Mouse (Mus musculus): ENCODE measurements around the gene 1700013F07Rik. TPM values are rescaled to one million over a fixed set of nuclear protein-coding genes. Genes with fewer than 3 reads are reported as not detected.

The 1700013F07Rik gene
- polyA plus RNA-seq, 1 experiment from 2014 or later: 4.4 TPM

- H3K36me3 ChIP-seq (ENCODE audit: control insufficient read depth, insufficient read depth, low read length): no peaks in the 10 kb centered on the region
- no peak overlapping the region for H3K4me3 ChIP-seq (ENCODE audit: low read depth, low read length)
- no peaks in the 10 kb centered on the region for H3K9me3 ChIP-seq (replicated peaks; ENCODE audit: control insufficient read depth, low read length, poor library complexity, severe bottlenecking)
- H3K4me1 ChIP-seq (ENCODE audit: control insufficient read depth, insufficient read depth, low read length): no peaks in the 10 kb centered on the region
- WGBS: 70% methylated on average over 4 of the region's 4 CpGs
- no peaks in the 10 kb centered on the region for H3K27me3 ChIP-seq (ENCODE audit: control insufficient read depth, insufficient read depth, low read depth, low read length)
- no peak for ATAC-seq
- H3K27ac ChIP-seq (ENCODE audit: low read length): no peak overlapping the region
- H3K4me2 ChIP-seq (ENCODE audit: low read length): no peak overlapping the region
- no peak overlapping the region for H3K9ac ChIP-seq (ENCODE audit: low read depth, low read length)
Measured at GRCm38 (mm10) chr3:108508745-108509474, 25.0 kb upstream of the 1700013F07Rik start.

GRCm38 (mm10) chr3:108510156-108510555 lies 23.8 kb upstream of the 1700013F07Rik start:
- H3K9ac ChIP-seq (ENCODE audit: low read depth, low read length): no peak overlapping the region

GRCm38 (mm10) chr3:108510716-108511483 lies 23.1 kb upstream of the 1700013F07Rik start:
- Histone ChIP-seq H3K4me3 (ENCODE audit: low read depth, low read length) (no peak overlapping the region), H3K27ac (ENCODE audit: low read length) (no peak overlapping the region), H3K4me1 (ENCODE audit: control insufficient read depth, insufficient read depth, low read length) (no peaks in the 10 kb centered on the region), H3K4me2 (ENCODE audit: low read length) (no peak overlapping the region), H3K36me3 (ENCODE audit: control insufficient read depth, insufficient read depth, low read length) (no peaks in the 10 kb centered on the region), H3K9me3 (replicated peaks; ENCODE audit: control insufficient read depth, low read length, poor library complexity, severe bottlenecking) (no peaks in the 10 kb centered on the region), H3K27me3 (ENCODE audit: control insufficient read depth, insufficient read depth, low read depth, low read length) (no peaks in the 10 kb centered on the region), H3K9ac (ENCODE audit: low read depth, low read length) (no peak overlapping the region)
- 13% methylated on average over 9 of the region's 9 CpGs for WGBS
- peak; percentile 68 for ATAC-seq

More at GRCm38 (mm10) chr3:108510156-108510555, 23.8 kb upstream of the 1700013F07Rik start:
- ATAC-seq: no peak
- Histone ChIP-seq H3K27me3 (ENCODE audit: control insufficient read depth, insufficient read depth, low read depth, low read length) (no peaks in the 10 kb centered on the region), H3K4me1 (ENCODE audit: control insufficient read depth, insufficient read depth, low read length) (no peaks in the 10 kb centered on the region), H3K4me2 (ENCODE audit: low read length) (no peak overlapping the region), H3K27ac (ENCODE audit: low read length) (no peak overlapping the region), H3K4me3 (ENCODE audit: low read depth, low read length) (no peak overlapping the region), H3K9me3 (replicated peaks; ENCODE audit: control insufficient read depth, low read length, poor library complexity, severe bottlenecking) (no peaks in the 10 kb centered on the region), H3K36me3 (ENCODE audit: control insufficient read depth, insufficient read depth, low read length) (no peaks in the 10 kb centered on the region)
- 58% methylated on average over 1 of the region's 2 CpGs for WGBS

- Histone ChIP-seq H3K4me2 (ENCODE audit: low read length) (no peak overlapping the region), H3K27me3 (ENCODE audit: control insufficient read depth, insufficient read depth, low read depth, low read length) (no peaks in the 10 kb centered on the region), H3K36me3 (ENCODE audit: control insufficient read depth, insufficient read depth, low read length) (no peaks in the 10 kb centered on the region), H3K4me1 (ENCODE audit: control insufficient read depth, insufficient read depth, low read length) (no peaks in the 10 kb centered on the region), H3K9ac (ENCODE audit: low read depth, low read length) (no peak overlapping the region), H3K27ac (ENCODE audit: low read length) (no peak overlapping the region), H3K9me3 (replicated peaks; ENCODE audit: control insufficient read depth, low read length, poor library complexity, severe bottlenecking) (no peaks in the 10 kb centered on the region), H3K4me3 (ENCODE audit: low read depth, low read length) (no peak overlapping the region)
- ATAC-seq: no peak
- 57% methylated on average over 3 of the region's 3 CpGs for WGBS
Measured at GRCm38 (mm10) chr3:108513465-108513864, 20.5 kb upstream of the 1700013F07Rik start.

GRCm38 (mm10) chr3:108518276-108518675 lies 15.7 kb upstream of the 1700013F07Rik start:
- no peaks in the 10 kb centered on the region for H3K36me3 ChIP-seq (ENCODE audit: control insufficient read depth, insufficient read depth, low read length)
- no peaks in the 10 kb centered on the region for H3K9me3 ChIP-seq (replicated peaks; ENCODE audit: control insufficient read depth, low read length, poor library complexity, severe bottlenecking)
- no peaks in the 10 kb centered on the region for H3K27me3 ChIP-seq (ENCODE audit: control insufficient read depth, insufficient read depth, low read depth, low read length)
- 51% methylated on average over 4 of the region's 4 CpGs for WGBS
- no peaks in the 10 kb centered on the region for H3K4me1 ChIP-seq (ENCODE audit: control insufficient read depth, insufficient read depth, low read length)
- H3K27ac ChIP-seq (ENCODE audit: low read length): no peak overlapping the region
- no peak overlapping the region for H3K9ac ChIP-seq (ENCODE audit: low read depth, low read length)
- no peak for ATAC-seq
- H3K4me2 ChIP-seq (ENCODE audit: low read length): no peak overlapping the region
- no peak overlapping the region for H3K4me3 ChIP-seq (ENCODE audit: low read depth, low read length)

- Histone ChIP-seq H3K4me2 (ENCODE audit: low read length) (no peak overlapping the region), H3K27me3 (ENCODE audit: control insufficient read depth, insufficient read depth, low read depth, low read length) (no peaks in the 10 kb centered on the region), H3K4me3 (ENCODE audit: low read depth, low read length) (no peak overlapping the region), H3K36me3 (ENCODE audit: control insufficient read depth, insufficient read depth, low read length) (no peaks in the 10 kb centered on the region), H3K4me1 (ENCODE audit: control insufficient read depth, insufficient read depth, low read length) (no peaks in the 10 kb centered on the region), H3K27ac (ENCODE audit: low read length) (no peak overlapping the region), H3K9me3 (replicated peaks; ENCODE audit: control insufficient read depth, low read length, poor library complexity, severe bottlenecking) (no peaks in the 10 kb centered on the region), H3K9ac (ENCODE audit: low read depth, low read length) (no peak overlapping the region)
- WGBS: 89% methylated on average over 4 of the region's 4 CpGs
- no peak for ATAC-seq
Measured at GRCm38 (mm10) chr3:108523415-108523814, 10.5 kb upstream of the 1700013F07Rik start.

GRCm38 (mm10) chr3:108528489-108528888 lies 5.5 kb upstream of the 1700013F07Rik start:
- Histone ChIP-seq H3K9ac (ENCODE audit: low read depth, low read length) (no peak overlapping the region), H3K27ac (ENCODE audit: low read length) (no peak overlapping the region), H3K4me2 (ENCODE audit: low read length) (no peak overlapping the region), H3K4me1 (ENCODE audit: control insufficient read depth, insufficient read depth, low read length) (no peaks in the 10 kb centered on the region), H3K4me3 (ENCODE audit: low read depth, low read length) (no peak overlapping the region), H3K27me3 (ENCODE audit: control insufficient read depth, insufficient read depth, low read depth, low read length) (no peaks in the 10 kb centered on the region), H3K36me3 (ENCODE audit: control insufficient read depth, insufficient read depth, low read length) (no peaks in the 10 kb centered on the region), H3K9me3 (replicated peaks; ENCODE audit: control insufficient read depth, low read length, poor library complexity, severe bottlenecking) (no peaks in the 10 kb centered on the region)
- WGBS: 96% methylated on average over 8 of the region's 8 CpGs
- ATAC-seq: no peak

GRCm38 (mm10) chr3:108533114-108533885 lies 650 bp upstream of the 1700013F07Rik start:
- no peaks in the 10 kb centered on the region for H3K36me3 ChIP-seq (ENCODE audit: control insufficient read depth, insufficient read depth, low read length)
- no peak for ATAC-seq
- no peaks in the 10 kb centered on the region for H3K27me3 ChIP-seq (ENCODE audit: control insufficient read depth, insufficient read depth, low read depth, low read length)
- H3K27ac ChIP-seq (ENCODE audit: low read length): no peak overlapping the region
- H3K4me1 ChIP-seq (ENCODE audit: control insufficient read depth, insufficient read depth, low read length): peaks cover 6% of the 10 kb centered on the region
- no peak overlapping the region for H3K9ac ChIP-seq (ENCODE audit: low read depth, low read length)
- no peak overlapping the region for H3K4me3 ChIP-seq (ENCODE audit: low read depth, low read length)
- no peaks in the 10 kb centered on the region for H3K9me3 ChIP-seq (replicated peaks; ENCODE audit: control insufficient read depth, low read length, poor library complexity, severe bottlenecking)
- 78% methylated on average over 9 of the region's 9 CpGs for whole genome bisulfite sequencing
- H3K4me2 ChIP-seq (ENCODE audit: low read length): no peak overlapping the region

All from midbrain, embryonic 16.5 days (tissue).